Mouse (Mus musculus): Measurements from ENCODE around the gene Bcl9l. TPM values are rescaled to one million over a fixed set of nuclear protein-coding genes. Genes with fewer than 3 reads are reported as not detected.

The Bcl9l gene
- polyA plus RNA-seq, 1 experiment = 21.7 TPM

DNA sequence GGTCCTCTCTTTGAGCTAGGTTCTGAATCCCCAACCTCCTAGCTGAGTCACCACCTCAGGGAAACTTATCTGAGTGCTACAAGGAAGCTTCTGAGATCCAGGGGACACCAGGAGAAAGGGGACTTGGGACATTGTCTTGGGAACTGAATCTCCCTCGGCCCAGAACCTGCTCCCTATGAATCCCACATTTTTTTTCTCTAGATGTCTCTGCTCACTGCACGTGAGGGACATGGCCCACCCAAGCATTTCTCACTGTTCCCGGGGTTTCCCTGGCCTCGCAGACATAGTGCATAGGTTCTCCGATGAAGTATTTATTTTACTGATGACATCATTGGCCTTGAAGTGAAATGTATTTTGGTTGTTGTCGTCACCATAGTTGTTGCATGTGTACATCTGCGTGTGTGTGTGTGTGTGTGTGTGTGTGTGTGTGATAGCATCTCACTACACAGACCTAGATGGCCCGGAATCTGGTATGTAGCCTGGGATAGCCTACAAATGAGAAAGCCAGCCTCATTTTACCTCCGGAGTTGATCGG, 13.3 kb downstream of the Bcl9l start:
- no peak for DNase-seq (ENCODE audit: extremely low spot score in 1 of 2, low spot score in 1 of 2)

DNA sequence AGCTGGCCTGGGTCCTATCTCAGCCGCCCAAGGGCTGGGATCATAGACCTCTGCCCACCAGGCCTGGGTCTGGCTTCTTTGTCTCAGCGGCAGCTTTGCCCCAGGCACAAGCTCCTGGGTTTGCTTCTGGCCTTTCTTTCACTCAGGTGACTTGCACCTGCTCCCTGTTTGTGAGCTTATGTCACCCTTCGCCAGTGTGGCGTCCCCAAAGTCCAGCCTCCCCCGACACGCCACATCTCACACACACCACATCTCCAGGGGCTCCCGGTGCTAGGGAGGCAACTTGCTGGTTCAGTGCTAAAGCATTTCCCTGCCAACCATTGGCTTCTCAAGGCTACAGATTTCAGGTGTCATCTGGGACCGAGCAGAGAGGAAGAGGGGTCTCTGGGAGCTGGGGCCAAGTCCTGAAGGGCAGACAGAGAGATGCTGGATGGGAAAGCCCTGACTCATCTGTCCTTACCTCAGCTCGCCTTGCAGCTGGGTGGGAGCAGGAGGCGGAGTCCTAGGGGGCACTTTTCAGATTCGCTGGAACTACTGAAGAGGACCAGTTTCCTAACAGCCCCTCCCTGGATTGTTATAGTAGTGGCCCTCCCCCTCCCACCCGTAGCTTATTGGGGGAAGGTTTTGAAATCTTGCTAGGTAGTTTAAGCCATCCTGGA, 14.3 kb downstream of the Bcl9l start:
- DNase-seq (ENCODE audit: extremely low spot score in 1 of 2, low spot score in 1 of 2) = no peak

DNA sequence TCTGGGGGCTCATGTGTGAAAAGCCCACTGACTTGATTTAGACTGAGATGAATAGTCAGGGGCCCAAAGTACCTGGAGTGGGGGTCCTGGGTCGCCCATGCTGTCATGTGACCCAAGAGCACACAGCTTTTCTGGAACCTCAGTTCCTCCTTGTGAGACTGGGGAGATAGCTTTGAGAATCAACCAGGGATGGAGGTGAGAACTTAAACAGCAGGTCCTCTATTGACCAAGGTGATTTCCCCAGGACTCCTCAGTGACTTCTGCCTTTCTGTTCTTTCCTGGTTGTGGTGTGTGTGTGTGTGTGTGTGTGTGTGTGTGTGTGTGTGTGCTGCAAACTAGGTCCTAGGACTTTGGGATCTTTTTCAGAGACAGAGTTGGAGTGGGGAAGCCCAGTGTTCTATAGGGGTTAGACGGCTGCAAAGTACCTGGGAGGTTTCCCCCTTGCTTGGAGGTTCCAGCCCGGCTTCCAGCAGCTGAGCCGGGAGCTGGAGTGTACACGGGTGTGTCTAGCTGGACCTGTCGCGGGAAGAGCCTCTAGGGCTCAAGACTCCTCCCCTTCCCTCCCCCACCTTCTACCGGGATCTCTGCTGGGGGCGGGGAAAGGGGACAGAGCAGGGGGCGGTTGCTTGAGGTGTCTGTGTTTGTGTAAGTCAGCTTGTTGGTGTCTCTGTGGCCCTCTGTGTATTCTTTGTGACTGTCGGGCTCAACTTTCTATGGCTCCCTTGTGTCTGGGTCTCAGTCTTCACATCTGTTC, 15.2 kb downstream of the Bcl9l start:
- DNase-seq (ENCODE audit: extremely low spot score in 1 of 2, low spot score in 1 of 2) = no peak

DNA sequence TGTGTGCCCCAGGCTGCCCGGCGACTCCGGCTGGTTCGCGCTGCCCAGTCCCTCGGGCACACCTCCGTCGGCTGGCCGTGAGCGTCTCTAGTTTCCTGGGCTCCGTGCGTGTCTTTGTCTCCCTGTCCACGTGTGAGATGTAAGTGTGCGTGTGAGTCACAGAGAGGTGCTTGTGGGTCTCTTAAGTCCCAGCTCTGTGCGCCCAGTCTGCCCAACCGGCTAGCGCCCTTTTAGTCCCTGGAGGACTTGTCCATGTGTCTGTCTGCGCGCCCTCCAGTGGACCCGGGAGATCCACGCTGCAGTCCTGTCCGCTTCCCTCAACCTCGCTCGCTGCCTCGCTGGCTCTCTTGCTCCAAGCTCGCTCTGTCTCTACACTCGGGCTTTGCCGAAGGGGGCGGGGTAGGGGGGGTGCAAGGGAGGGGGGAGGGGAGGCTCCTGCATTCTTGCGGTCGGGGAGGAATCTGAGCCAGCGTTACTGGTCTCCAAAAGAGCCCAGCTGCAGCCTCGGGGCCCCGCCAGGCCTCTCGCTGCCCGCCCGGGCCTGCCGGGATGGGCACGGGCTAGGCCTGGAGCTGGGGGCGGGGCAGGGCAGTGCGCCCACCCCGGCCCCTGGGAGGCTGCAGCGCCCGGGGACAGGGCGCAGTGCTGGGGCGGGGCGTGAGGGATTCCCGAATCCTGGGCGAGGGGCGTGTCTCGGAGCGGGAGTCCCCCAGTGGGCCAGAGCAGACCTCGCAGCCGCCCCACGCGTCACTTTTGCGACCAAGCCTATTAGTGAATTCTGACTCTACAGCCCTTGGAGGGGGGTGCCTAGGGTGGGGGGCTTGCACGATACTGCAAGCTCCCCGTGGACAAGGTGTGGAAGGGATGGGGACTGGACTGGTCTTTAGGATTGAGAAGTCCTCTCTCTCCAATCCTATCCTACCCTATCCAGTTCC, 16.1 kb downstream of the Bcl9l start:
- no peak for DNase-seq (ENCODE audit: extremely low spot score in 1 of 2, low spot score in 1 of 2)

DNA sequence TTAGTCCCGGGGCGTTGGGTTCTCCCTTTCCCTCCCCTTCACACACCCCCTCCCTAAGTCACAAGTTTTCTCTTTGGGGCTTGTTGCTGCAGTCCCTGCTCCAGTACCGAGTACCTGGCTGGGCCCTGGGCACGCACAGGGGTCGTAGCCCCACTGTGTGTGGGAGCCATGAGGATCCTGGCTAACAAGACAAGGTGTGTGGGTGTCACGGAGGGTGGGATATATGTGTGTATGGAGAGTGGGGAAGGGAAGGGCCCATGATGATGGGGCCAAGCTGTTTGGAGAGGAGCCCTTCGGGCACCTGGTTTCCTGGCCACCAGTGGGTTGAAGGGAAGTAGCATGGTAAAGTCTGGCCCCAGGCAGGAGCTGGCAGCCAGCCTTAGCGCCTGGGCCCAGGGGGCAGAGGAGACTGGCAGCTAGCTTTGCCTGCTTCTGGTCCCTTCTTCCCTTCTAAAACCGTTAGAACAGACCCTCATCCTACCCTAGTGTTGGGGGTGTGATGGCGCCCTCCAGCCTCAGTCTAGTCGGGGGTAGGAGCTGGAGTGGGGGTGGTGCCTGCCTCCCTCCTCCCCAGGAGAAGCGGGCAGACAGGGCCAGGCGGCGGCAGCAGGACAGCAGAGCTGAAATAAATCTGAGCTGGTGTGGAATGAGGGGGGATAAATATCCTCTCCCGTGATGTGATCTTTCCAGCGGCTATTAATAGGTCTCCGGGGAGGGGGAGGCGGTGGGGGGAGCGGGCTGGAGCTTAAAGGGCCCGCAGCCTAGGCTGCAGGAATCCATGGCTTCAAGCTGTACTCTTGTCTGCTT, 16.9 kb downstream of the Bcl9l start:
- DNase-seq (ENCODE audit: extremely low spot score in 1 of 2, low spot score in 1 of 2) = no peak

DNA sequence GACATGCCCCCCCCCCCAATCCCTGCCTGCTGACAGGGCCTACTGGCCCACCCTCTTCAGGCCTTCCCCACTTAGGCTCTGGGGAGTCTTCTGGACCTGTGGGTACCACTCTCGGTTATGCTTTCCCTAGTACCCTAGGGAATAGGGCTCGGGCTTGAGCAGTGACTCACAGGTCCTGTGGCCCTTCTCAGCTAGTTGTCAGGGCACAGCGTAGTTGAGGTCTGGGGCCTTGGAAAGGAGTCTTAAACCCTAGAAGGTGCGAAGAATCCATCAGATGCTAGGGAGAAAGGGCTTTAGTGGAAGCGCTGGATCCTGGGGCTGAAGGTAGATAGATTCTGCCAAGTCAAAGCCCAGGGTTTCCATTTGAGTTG, 17.5 kb downstream of the Bcl9l start:
- no peak for DNase-seq (ENCODE audit: extremely low spot score in 1 of 2, low spot score in 1 of 2)

DNA sequence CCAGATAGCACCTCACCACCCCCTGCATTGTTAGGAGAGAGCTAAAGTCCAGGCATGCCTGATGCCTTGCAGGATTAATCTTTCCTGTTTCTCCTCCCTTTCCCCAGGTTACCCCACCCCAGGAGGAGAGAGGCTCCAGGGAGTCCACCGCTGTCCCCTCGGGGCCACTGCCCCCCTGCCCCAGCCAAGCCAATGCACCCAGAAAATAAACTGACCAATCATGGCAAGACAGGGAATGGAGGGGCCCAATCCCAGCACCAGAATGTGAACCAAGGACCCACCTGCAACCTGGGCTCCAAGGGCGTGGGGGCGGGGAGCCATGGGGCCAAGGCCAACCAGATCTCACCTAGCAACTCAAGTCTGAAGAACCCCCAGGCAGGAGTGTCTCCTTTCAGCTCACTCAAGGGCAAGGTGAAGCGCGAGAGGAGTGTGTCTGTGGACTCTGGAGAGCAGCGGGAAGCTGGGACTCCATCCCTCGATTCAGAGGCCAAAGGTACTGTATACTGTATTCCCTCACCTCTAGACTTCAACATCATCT, 18.1 kb downstream of the Bcl9l start:
- DNase-seq (ENCODE audit: extremely low spot score in 1 of 2, low spot score in 1 of 2) = no peak

DNA sequence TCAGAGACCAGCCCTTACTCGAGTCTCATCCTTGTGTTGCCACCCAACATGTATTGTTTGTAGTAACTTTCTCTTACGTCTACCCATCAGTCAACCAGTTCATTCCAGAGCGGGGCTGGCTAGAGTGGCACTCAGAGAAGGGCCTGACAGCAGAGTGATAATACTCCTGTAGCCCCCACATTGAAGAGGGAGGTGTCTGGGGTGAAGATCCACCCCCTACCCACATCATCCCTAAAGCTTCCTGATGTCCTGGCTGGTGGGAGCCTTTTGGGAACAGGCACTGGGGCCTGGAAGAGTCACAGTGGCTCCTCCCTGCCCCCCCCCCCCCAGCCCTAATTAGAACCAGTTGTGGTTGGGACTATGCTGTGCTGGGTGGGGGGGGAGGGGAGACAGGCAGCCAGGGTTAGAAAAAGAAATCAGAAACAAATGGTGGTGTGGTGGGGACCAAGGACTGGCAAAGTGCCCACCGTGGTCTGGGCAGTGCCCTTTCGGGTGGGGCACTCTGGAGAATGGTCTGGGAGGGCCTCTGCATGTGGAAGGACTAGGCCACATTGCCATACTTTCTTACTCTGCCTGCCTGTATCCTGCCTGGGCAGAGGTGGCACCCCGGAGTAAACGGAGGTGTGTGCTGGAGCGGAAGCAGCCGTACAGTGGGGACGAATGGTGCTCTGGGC, 18.7 kb downstream of the Bcl9l start:
- no peak for DNase-seq (ENCODE audit: extremely low spot score in 1 of 2, low spot score in 1 of 2)

DNA sequence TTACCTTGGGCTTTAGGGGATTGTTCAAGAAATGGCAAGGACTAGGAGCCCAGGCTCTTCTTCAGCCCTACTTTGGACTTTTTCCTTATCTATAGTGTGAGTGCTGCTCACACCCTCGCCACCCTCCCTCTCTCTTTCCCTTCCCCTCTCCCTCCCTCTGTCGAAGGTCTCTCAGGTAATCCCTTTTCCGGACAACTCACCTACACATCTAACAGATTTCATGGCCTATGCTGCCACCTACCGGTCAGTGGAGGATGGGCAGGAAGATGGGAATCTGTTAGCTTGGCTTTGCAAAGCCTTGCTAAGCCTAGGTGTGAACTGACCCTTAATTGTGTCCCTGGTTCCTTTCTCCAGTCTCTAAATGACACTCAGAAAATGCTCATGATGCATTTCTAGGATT, 19.4 kb downstream of the Bcl9l start:
- peak in 1 of 2 experiments; percentile 92 for DNase-seq (ENCODE audit: extremely low spot score in 1 of 2, low spot score in 1 of 2)

DNA sequence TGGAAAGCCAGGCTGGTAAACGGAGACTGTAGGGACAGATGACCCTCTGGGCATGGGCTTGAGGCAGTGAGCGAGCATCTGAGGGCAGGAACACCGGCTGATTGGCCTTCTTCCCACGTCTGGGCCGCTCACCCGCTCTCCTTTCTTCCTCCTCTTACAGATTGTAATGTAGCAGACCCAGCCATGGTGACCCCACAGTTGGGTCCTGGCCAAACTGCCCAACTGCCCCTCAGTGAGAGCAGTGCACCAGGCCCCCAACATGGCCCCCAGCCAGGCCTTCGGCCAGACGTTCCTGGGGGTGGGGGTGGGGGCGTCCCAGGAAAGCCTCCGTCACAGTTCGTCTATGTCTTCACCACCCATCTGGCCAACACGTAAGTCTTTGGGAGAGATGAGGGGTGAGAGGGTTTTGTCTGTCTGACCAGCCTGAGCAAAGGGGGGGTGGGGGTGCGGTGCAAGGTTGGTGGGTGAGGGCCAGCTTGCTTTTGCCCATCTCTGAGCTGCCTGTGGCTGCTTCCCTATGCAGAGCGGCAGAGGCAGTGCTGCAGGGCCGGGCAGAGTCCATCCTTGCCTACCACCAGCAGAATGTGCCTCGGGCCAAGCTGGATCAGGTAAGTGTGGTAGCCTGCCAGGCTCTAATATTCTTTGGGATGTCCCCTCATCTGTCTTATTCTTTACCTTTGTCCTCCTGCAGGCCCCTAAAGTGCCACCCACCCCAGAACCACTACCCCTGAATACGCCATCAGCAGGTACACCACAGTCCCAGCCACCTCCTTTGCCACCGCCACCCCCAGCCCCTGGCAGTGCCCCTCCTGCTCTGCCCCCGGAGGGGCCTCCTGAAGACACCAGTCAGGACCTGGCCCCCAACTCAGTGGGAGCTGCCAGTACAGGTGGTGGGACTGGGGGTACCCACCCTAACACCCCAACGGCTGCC, 22.5 kb downstream of the Bcl9l start:
- no peak for DNase-seq (ENCODE audit: extremely low spot score in 1 of 2, low spot score in 1 of 2)

DNA sequence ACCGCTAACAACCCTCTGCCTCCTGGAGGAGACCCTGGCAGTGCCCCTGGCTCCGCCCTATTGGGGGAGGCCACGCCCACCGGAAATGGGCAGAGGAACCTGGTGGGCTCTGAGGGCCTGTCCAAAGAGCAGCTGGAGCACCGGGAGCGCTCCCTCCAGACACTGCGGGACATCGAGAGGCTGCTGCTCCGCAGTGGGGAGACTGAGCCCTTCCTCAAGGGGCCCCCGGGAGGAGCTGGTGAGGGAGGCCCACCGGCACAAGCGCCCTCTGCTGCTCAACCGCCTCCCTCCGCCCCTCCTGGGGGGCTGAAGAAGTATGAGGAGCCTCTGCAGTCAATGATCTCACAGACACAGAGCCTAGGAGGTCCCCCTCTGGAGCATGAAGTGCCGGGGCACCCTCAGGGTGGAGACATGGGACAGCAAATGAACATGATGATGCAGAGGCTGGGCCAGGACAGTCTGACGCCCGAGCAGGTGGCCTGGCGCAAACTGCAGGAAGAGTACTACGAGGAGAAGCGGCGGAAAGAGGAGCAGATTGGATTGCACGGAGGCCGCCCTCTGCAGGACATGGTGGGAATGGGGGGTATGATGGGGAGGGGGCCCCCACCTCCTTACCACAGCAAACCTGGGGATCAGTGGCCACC, 23.3 kb downstream of the Bcl9l start:
- no peak for DNase-seq (ENCODE audit: extremely low spot score in 1 of 2, low spot score in 1 of 2)

DNA sequence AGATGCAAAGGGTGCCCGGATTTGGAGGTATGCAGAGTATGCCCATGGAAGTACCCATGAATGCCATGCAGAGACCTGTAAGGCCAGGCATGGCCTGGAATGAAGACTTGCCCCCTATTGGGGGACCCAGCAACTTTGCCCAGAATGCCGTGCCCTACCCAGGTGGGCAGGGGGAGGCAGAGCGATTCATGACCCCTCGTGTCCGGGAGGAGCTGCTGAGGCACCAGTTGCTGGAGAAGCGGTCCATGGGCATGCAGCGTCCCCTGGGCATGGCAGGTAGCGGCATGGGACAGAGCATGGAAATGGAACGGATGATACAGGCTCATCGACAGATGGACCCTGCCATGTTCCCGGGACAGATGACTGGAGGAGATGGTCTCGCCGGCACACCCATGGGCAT, 23.9 kb downstream of the Bcl9l start:
- DNase-seq (ENCODE audit: extremely low spot score in 1 of 2, low spot score in 1 of 2) = no peak

DNA sequence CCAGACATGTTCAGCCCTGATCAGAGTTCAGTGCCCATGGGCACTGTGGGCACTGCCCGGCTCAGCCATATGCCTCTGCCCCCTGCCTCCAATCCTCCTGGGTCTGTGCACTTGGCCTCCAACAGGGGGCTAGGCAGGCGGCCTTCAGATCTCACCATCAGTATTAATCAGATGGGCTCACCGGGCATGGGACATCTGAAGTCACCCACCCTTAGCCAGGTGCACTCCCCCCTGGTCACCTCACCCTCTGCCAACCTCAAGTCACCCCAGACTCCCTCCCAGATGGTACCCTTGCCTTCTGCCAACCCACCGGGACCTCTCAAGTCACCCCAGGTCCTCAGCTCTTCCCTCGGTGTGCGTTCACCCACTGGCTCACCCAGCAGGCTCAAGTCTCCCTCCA, 24.7 kb downstream of the Bcl9l start:
- DNase-seq (ENCODE audit: extremely low spot score in 1 of 2, low spot score in 1 of 2) = no peak

DNA sequence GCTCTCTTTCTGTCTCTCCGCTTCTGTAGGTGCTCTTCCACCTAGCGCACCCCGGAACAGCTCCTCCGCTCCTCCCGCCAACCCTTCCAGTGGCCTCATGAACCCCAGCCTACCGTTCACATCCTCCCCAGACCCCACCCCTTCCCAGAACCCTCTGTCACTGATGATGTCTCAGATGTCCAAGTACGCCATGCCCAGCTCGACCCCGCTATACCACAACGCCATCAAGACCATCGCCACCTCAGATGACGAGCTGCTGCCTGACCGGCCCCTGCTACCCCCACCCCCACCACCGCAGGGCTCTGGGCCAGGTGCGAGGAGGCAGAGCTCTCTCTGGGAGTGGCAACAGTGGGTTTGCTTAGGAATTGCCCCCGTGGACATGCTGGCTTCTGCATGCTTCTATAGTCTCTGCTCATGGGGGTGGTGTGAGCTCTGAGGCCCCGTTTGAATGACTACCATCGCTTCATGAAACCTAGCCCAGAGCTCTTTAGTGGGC, 25.5 kb downstream of the Bcl9l start:
- DNase-seq (ENCODE audit: extremely low spot score in 1 of 2, low spot score in 1 of 2) = no peak

DNA sequence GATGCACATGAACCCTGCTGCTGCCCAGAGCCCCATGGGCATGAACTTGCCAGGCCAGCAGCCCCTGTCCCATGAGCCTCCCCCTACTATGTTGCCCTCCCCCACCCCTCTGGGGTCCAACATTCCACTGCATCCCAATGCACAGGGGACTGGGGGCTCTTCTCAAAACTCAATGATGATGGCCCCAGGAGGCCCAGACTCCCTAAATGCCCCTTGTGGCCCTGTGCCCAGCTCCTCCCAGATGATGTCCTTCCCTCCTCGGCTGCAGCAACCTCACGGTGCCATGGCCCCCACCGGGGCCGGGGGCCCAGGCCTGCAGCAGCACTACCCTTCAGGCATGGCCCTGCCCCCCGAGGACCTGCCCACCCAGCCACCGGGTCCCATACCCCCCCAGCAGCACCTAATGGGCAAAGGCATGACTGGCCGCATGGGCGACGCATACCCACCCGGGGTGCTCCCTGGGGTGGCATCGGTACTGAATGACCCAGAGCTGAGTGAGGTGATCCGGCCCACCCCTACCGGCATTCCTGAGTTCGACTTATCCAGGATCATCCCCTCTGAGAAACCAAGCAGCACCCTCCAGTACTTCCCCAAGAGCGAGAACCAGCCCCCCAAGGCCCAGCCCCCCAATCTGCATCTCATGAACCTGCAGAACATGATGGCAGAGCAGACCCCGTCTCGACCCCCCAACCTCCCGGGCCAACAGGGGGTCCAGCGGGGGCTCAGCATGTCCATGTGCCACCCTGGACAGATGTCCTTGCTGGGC, 26.3 kb downstream of the Bcl9l start:
- no peak for DNase-seq (ENCODE audit: extremely low spot score in 1 of 2, low spot score in 1 of 2)

DNA sequence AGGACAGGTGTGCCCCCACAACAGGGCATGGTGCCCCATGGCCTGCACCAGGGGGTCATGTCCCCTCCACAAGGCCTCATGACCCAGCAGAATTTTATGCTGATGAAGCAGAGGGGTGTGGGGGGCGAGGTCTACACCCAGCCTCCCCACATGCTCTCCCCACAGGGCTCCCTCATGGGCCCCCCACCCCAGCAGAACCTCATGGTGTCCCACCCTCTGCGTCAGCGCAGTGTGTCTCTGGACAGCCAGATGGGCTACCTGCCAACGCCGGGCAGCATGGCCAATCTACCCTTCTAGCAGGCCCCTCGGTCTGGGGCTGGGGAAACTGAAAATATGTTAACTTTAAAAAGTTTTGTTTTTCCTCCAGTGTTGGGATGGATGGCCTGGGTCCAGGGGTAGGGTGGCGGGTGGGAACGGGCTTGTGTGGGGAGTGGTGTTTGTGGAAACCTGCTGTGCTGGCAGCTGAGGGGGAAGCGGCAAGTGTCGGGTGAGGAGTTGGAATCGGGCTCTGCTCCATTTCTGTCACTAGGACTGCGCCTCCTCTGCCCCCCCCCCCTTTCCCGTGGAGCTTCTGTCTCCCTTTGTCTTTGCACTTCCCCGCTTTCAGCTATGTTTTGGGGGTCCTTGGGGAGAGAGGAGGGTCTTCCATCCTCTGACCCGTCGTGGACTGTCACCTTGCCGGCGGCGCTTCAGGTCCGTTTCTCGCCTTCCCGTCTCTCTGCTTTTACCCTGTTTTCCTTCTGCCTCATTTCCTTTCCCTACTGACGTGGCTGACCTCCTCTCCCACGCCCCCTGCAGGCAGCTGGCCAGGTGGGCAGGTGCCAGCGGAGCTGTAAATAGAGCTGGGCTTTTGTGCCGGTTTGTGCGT, 27.1 kb downstream of the Bcl9l start:
- peak in 1 of 2 experiments; percentile 89 for DNase-seq (ENCODE audit: extremely low spot score in 1 of 2, low spot score in 1 of 2)

Data from frontal cortex, adult 2 months (tissue).